Mouse (Mus musculus) MN1 (cell line): ENCODE measurements around the gene Dock2.
"Not testable (repeated sequence)": the region's sequence is repeated elsewhere in the genome, so short reads cannot be mapped to it uniquely, and the experiment has no call there.

ENCODE experiments used
- DNase-seq: peaks from one replicate; pipeline ENCODE4 v3.0.0-alpha.2; 2016; ENCODE audit warnings: low spot score

Gene Dock2

DNA sequence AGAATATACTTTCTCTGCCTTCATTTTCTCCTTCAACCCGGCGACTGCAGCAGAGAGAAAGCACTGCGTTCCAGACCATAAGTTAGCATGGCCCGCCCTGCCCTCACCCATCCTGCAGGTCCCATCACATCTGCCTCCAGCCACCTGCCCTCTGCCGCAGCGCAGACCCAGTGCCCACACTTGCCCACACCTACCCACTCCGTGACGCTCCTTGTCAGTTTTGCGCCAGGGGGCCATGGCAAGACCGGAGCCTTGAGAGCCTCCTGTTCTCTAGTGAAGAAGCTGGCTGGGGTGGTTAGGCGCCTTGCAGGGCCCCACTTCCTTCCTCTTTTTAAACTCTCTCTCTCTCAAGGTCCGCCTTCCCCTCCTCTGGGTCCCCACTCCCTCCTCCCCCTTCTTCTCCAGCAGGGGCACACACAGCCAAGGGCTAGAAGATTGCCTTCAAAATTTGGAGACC, at the start of gene Dock2:
Dock2 (minus strand) TSS at position 306 of the 457 bp plus-strand sequence.
- DNase-seq: no peak

- DNase-seq: no peak
Observed at GRCm38 (mm10) chr11:34832678-34833077, 49.0 kb upstream of the Dock2 start.

- DNase-seq: no peak
Observed at GRCm38 (mm10) chr11:34827803-34828202, 44.1 kb upstream of the Dock2 start.

- peak; percentile 38 for DNase-seq
Observed at GRCm38 (mm10) chr11:34826940-34827339, 43.2 kb upstream of the Dock2 start.

GRCm38 (mm10) chr11:34824791-34825190, 41.1 kb upstream of the Dock2 start:
- DNase-seq: no peak

DNA sequence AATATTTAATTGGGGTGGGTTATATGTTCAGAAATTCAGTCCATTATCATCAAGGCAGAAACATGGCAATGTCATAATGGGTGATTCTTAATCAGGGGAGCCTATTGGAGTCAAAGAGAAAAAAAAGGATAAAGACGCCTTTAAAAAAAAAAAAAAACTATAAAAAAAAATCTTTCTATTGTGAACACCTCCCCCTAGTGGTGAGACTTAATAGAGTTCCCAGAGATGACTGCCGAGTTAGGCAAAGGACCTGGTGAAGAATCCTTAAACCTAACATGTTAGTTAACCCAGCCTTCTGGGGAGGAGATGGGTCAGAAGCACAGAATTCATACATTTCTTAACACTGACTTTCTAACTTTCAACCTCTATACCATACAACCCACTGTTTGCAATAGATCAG, 31.1 kb upstream of the Dock2 start:
- peak; percentile 85 for DNase-seq

GRCm38 (mm10) chr11:34814319-34814718, 30.6 kb upstream of the Dock2 start:
- DNase-seq: no peak

GRCm38 (mm10) chr11:34805026-34805425, 21.3 kb upstream of the Dock2 start:
- DNase-seq: not testable (repeated sequence)

DNA sequence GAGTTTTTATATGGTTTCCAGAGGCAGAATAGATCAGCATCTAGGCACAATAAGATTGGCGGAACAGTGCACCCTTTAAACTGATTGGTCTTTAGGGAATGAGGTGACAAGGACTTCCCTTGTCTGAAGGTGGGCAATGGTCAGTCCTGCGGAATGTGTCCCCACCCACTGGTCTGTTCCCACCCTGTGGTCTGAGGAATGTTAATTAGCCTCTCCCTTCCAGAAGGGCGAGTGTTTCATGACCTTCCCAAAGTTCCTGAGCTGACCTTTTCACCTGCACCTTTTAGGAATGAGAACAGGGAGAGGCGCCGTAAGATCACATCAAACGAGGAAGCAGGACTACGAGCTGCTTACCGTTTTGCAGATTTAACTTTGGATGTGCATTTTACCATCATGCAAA, 14.4 kb upstream of the Dock2 start:
- not testable (repeated sequence) for DNase-seq

DNA sequence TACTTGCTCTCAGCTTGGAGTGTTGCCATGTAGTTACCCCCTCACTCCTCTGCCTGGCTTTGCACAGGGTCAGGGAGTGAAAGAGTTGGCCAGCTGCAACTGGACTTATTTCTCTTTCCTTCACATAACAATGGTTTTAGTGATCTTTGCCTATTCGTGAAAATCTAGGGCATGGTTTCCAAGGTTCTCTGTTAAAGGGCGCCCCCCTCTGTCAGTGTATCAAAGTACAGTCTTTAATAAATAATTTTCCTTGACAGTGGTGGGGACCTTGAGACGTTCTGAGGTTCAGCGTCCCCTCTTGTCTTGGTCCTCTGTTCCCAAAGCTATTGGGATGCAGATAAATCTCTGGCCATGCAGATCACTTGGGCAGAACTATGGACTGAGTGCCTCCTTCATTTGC, 12.4 kb upstream of the Dock2 start:
- DNase-seq: peak; percentile 65

- DNase-seq: no peak
Observed at GRCm38 (mm10) chr11:34791872-34792271, 8.2 kb upstream of the Dock2 start.

DNA sequence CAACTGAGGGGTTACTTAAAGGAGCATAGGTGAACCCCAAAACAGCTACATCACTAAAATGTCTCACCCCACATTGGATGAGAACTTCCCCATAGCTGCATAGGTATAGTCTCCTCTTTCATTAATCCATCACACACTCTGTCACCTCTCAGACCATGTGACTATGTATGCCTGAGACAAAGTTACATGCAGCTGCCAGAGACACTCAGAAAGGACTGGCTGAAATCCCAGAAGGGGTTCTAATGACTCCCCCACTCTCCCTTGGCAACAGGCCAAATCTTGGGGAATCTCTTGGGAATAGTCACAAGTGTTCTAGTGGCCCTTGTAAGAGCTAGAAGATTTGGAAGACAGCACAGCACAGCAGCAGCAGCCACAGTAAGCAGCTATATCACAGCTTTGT, 1.2 kb upstream of the Dock2 start:
- DNase-seq: peak; percentile 68

- DNase-seq: no peak
Observed at GRCm38 (mm10) chr11:34782516-34783430, 919 bp downstream of the Dock2 start.

DNA sequence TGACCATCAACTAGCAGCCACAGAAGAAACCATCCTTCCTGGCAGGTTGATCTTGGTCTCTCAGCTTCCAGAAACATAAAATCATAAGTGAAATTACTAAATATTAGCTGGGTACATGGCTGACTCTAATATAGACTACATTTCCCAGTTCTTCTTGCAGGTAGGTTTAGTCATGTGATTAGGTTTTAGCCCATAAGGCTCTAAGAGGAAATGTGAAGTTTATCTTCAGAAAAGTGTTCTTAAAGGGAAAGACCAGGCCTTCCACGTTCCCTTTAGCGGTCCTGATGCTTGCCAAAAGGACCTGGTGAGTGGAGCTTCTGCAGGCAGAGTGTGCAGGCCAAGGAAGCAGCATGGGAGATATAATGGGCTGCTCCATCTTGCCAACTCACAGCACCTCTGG, 2.9 kb downstream of the Dock2 start:
- no peak for DNase-seq

DNA sequence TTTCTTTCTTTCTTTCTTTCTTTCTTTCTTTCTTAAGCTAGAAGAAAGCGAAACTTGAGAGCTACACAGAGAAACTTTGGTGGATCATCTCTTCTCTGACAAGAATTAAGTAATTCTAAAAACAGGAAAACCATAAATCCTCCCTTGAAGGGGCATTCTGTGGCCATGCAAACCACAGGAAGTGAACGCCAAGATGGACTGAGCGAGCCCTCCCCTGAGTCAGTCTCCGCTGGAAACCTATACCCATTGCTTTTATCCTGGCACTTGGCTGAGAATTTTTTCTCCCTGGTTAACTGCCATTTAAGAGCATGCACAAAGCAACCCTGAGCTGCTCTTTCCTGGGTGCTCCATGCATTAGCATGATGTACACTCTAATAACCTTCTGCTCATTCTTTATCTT, 3.7 kb downstream of the Dock2 start:
- DNase-seq: no peak

DNA sequence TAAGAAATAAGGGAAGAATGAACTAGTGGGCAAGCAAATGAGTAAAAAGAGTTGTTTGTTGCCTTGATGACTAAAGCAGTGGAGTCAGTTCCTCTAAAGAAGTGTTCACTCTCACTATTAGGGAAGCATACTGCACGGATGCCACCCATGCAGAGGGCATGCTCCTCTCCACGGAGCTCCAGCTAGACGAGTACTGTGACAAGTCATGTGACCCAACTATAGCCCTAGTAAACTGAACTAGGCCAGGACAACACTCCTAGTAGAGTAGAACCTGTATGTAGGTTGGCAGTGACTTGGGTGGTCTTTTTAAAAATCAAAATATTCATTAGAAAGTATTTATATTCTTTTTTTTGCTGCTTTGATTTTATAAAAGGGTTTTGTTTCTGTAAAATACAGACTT, 5.3 kb downstream of the Dock2 start:
- no peak for DNase-seq

DNA sequence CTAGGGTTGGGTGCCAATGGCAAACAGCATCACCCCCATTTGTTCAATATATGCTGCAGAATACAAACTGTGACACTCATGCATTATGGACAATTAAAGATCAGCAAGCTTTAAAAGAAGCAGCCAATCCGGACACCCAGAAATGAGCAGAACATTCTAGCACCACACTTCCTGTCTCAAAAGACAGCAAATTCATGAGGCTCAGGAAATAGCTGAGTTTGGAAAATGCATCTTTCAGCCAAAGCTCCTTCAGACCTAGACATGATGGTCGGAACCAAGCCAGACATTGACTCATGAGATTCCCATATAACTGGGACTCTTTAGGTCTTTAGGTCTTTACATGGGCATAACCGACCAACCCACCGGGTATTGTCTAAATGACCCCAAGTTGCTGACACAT, 6.2 kb downstream of the Dock2 start:
- no peak for DNase-seq

DNA sequence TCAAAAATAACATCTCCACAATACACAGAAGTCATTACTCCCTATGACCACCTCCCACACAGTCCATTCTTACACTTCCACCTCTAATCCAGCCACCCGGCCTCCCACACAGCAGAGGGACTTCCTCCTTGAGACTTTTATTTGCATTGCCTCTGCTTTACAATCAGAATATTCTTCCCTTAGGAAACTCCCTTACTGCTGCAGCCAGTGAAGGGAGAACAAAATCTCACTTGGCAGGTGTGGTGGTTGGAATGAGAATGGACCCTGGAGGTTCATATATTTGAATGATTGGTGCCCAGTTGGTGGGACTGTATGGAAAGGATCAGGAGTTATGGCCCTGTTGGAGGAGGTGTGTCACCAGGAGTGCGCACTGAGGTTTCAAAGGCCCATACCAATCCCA, 7.6 kb downstream of the Dock2 start:
- DNase-seq: no peak

DNA sequence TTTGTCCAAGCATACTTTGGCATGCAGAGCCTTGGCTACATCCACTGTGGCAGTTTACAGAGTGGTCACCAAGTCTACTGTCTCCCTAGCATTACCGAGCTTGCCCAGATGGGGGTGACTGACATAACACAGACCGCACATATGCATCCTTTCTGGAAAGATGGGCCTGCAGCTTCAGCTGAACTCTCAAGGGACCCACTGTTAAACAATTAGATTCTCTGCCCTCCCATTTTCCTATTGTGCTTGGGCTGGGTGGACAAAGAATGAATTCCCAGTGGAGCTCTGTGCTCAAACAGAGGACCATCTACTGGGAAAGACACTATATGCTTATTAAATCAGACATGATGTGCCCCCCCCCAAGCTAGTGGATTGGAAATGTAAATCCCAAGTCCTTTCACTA, 9.1 kb downstream of the Dock2 start:
- DNase-seq: peak; percentile 91

GRCm38 (mm10) chr11:34773304-34773895, 10.3 kb downstream of the Dock2 start:
- no peak for DNase-seq

DNA sequence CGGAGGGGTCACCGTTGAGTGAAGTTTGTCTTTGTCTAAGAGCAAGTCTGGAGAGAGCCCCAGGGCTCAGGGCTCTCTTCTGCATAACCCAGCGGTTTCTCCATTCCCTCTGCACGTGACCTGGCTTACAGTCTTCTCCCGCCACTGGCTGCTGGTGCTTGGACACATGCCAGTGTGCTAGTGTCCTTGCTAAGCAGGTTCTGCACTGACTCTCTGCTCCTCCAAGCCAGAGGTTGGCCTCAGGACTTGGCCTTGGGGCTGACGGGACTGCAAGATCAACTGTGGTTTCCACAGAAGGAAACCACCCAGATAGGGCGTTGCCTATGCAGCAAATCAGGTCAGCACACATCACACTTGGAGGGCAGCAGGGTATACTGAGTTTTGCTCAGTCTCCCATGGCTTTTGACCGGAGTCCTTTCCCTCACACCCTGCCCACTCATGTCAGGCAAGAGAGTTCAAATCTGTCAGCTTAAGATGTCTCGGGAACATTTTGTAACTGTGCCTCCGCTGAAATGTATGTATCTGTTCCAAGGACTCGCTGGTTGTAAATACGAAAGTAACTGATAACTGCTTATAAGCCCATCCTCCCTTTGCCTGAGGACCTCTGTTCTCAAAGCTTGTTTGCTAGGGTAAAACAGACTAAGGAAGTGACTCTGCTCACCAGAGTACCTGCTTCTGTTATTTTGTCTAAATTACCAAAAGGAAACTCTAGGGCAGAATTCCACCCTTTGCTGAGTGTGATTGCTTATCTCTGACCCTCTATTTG, 12.3 kb downstream of the Dock2 start:
- peak; percentile 46 for DNase-seq

GRCm38 (mm10) chr11:34770666-34771065, 13.0 kb downstream of the Dock2 start:
- DNase-seq: no peak

GRCm38 (mm10) chr11:34769946-34770345, 13.7 kb downstream of the Dock2 start:
- no peak for DNase-seq
